Mouse (Mus musculus): ENCODE measurements around the gene Cct3. TPM values are rescaled to one million over a fixed set of nuclear protein-coding genes. Genes with fewer than 3 reads are reported as not detected.

Gene Cct3
- polyA plus RNA-seq, 1 experiment from 2014 or later = 602 TPM

GRCm38 (mm10) chr3:88334902-88335435, 38.1 kb downstream of the Cct3 start:
- peak overlapping the region; percentile 83 for H3K4me2 ChIP-seq
- 29% methylated on average over 3 of the region's 3 CpGs for WGBS
- TF ChIP-seq CTCF (IDR thresholded peaks at IDR 0.05; ENCODE audit: low read depth) = no peak
- H3K27ac ChIP-seq (ENCODE audit: low read depth) = peak overlapping the region; percentile 97
- peak overlapping the region; percentile 76 for H3K4me3 ChIP-seq (ENCODE audit: low read depth, low read length)
- H3K36me3 ChIP-seq (ENCODE audit: insufficient read depth) = peaks cover 10% of the 10 kb centered on the region; the same call in 1 of the 2 replicates
- H3K9ac ChIP-seq = peak overlapping the region; percentile 86
- H3K4me1 ChIP-seq (ENCODE audit: insufficient read depth) = peaks cover 13% of the 10 kb centered on the region
- peak; percentile 17 for DNase-seq
- no peak for ATAC-seq (ENCODE audit: insufficient read depth)
- no peaks in the 10 kb centered on the region for H3K9me3 ChIP-seq (ENCODE audit: low read depth, low read length)
- no peaks in the 10 kb centered on the region for H3K27me3 ChIP-seq (ENCODE audit: insufficient read depth, low read length)

GRCm38 (mm10) chr3:88335436-88336053, 38.6 kb downstream of the Cct3 start:
- WGBS = under 1% methylated on average over 27 of the region's 27 CpGs
- peak; percentile 50 for DNase-seq

GRCm38 (mm10) chr3:88336058-88337013, 39.4 kb downstream of the Cct3 start, which contains the start of the genes Tmem79 and Smg5:
Tmem79 (minus strand) TSS chr3:88336148.
Smg5 (plus strand) TSS chr3:88336260.
- no peaks in the 10 kb centered on the region for H3K9me3 ChIP-seq (ENCODE audit: low read depth, low read length)
- H3K36me3 ChIP-seq (ENCODE audit: insufficient read depth) = 0 out of 2 replicates have a peak, but pooled peaks cover 6% of the 10 kb centered on the region
- H3K27me3 ChIP-seq (ENCODE audit: insufficient read depth, low read length) = no peaks in the 10 kb centered on the region
- H3K4me1 ChIP-seq (ENCODE audit: insufficient read depth) = peaks cover 13% of the 10 kb centered on the region
- peak; percentile 98 for DNase-seq
- ATAC-seq (ENCODE audit: insufficient read depth) = peak; percentile 94
- TF ChIP-seq CTCF (IDR thresholded peaks at IDR 0.05; ENCODE audit: low read depth) = no peak
- 1% methylated on average over 53 of the region's 66 CpGs for WGBS
- H3K9ac ChIP-seq = peak within 1 kb of the TSS; percentile 86
- H3K27ac ChIP-seq (ENCODE audit: low read depth) = peak within 1 kb of the TSS; percentile 97
- H3K4me2 ChIP-seq = peak within 1 kb of the TSS; percentile 83
- peak within 1 kb of the TSS; percentile 76 for H3K4me3 ChIP-seq (ENCODE audit: low read depth, low read length)

More at GRCm38 (mm10) chr3:88335436-88336053, 38.6 kb downstream of the Cct3 start:
- no peak for TF ChIP-seq CTCF (IDR thresholded peaks at IDR 0.05; ENCODE audit: low read depth)
- H3K9me3 ChIP-seq (ENCODE audit: low read depth, low read length) = no peaks in the 10 kb centered on the region
- ATAC-seq (ENCODE audit: insufficient read depth) = peak; percentile 53
- H3K27me3 ChIP-seq (ENCODE audit: insufficient read depth, low read length) = no peaks in the 10 kb centered on the region
- H3K4me3 ChIP-seq (ENCODE audit: low read depth, low read length) = peak overlapping the region; percentile 76
- peak overlapping the region; percentile 86 for H3K9ac ChIP-seq
- peak overlapping the region; percentile 83 for H3K4me2 ChIP-seq
- H3K4me1 ChIP-seq (ENCODE audit: insufficient read depth) = peaks cover 13% of the 10 kb centered on the region
- H3K36me3 ChIP-seq (ENCODE audit: insufficient read depth) = peaks cover 7% of the 10 kb centered on the region; the same call in 1 of the 2 replicates
- peak overlapping the region; percentile 97 for H3K27ac ChIP-seq (ENCODE audit: low read depth)

GRCm38 (mm10) chr3:88337367-88338020, 40.6 kb downstream of the Cct3 start:
- DNase-seq = peak; percentile 14
- TF ChIP-seq CTCF (IDR thresholded peaks at IDR 0.05; ENCODE audit: low read depth) = no peak
- H3K4me3 ChIP-seq (ENCODE audit: low read depth, low read length) = peak overlapping the region; percentile 76
- no peaks in the 10 kb centered on the region for H3K27me3 ChIP-seq (ENCODE audit: insufficient read depth, low read length)
- H3K36me3 ChIP-seq (ENCODE audit: insufficient read depth) = peaks cover 17% of the 10 kb centered on the region
- WGBS = 70% methylated on average over 11 of the region's 11 CpGs
- peaks cover 13% of the 10 kb centered on the region for H3K4me1 ChIP-seq (ENCODE audit: insufficient read depth)
- peak overlapping the region; percentile 20; the same call in 1 of the 2 replicates for H3K9ac ChIP-seq
- H3K9me3 ChIP-seq (ENCODE audit: low read depth, low read length) = no peaks in the 10 kb centered on the region
- H3K4me2 ChIP-seq = peak overlapping the region; percentile 83
- ATAC-seq (ENCODE audit: insufficient read depth) = no peak
- peak overlapping the region; percentile 42; the same call in 1 of the 2 replicates for H3K27ac ChIP-seq (ENCODE audit: low read depth)

- peaks cover 13% of the 10 kb centered on the region for H3K4me1 ChIP-seq (ENCODE audit: insufficient read depth)
- no peak for DNase-seq
- no peak overlapping the region for H3K27ac ChIP-seq (ENCODE audit: low read depth)
- H3K9ac ChIP-seq = no peak overlapping the region
- H3K4me3 ChIP-seq (ENCODE audit: low read depth, low read length) = no peak overlapping the region
- H3K4me2 ChIP-seq = peak overlapping the region; percentile 5; the same call in 1 of the 2 replicates
- TF ChIP-seq CTCF (IDR thresholded peaks at IDR 0.05; ENCODE audit: low read depth) = no peak
- H3K27me3 ChIP-seq (ENCODE audit: insufficient read depth, low read length) = no peaks in the 10 kb centered on the region
- no peaks in the 10 kb centered on the region for H3K9me3 ChIP-seq (ENCODE audit: low read depth, low read length)
- peaks cover 26% of the 10 kb centered on the region for H3K36me3 ChIP-seq (ENCODE audit: insufficient read depth)
- WGBS = 88% methylated on average over 7 of the region's 7 CpGs
- ATAC-seq (ENCODE audit: insufficient read depth) = no peak
These were observed 41.4 kb downstream of the Cct3 start for GRCm38 (mm10) chr3:88338316-88338715.

- Histone ChIP-seq H3K4me3 (ENCODE audit: low read depth, low read length) (no peak overlapping the region), H3K9me3 (ENCODE audit: low read depth, low read length) (no peaks in the 10 kb centered on the region), H3K27me3 (ENCODE audit: insufficient read depth, low read length) (no peaks in the 10 kb centered on the region), H3K4me1 (ENCODE audit: insufficient read depth) (peaks cover 13% of the 10 kb centered on the region), H3K9ac (no peak overlapping the region; the same call in 1 of the 2 replicates), H3K4me2 (peak overlapping the region; percentile 5; the same call in 1 of the 2 replicates), H3K27ac (ENCODE audit: low read depth) (no peak overlapping the region), H3K36me3 (ENCODE audit: insufficient read depth) (peaks cover 33% of the 10 kb centered on the region)
- DNase-seq (no peak), ATAC-seq (ENCODE audit: insufficient read depth) (no peak)
- 63% methylated on average over 3 of the region's 3 CpGs for WGBS
- no peak for TF ChIP-seq CTCF (IDR thresholded peaks at IDR 0.05; ENCODE audit: low read depth)
These were observed 42.1 kb downstream of the Cct3 start for GRCm38 (mm10) chr3:88339006-88339405.

Measured in lung, embryonic 14.5 days (tissue).